Mouse (Mus musculus) G1E (cell line): Measurements from ENCODE around the gene Col4a6. TPM values are rescaled to one million over a fixed set of nuclear protein-coding genes. Genes with fewer than 3 reads are reported as not detected.

Experiments used
- ATAC-seq: 2 replicates; pipeline ENCODE4 v1.8.0; 2016; ENCODE audit warnings: mild to moderate bottlenecking; ENCODE audit not compliant: insufficient number of reproducible peaks, poor library complexity, low FRiP score, severe bottlenecking; ENCODE audit errors: extremely low read depth
- DNase-seq: peaks from one replicate; pipeline ENCODE4 v3.0.0; 2012; ENCODE audit warnings: low spot score
- H3K27me3 ChIP-seq: 2 replicates; pipeline ENCODE4 v1.6.1; 2012; ENCODE audit warnings: mild to moderate bottlenecking, low read length, inconsistent platforms; ENCODE audit not compliant: insufficient read depth
- H3K36me3 ChIP-seq: replicated peaks from 2 replicates; pipeline ENCODE3; 2012; ENCODE audit warnings: mild to moderate bottlenecking, inconsistent platforms
- H3K4me1 ChIP-seq: 2 replicates; pipeline ENCODE4 v1.6.1; 2012; ENCODE audit warnings: low read depth, low read length, inconsistent platforms, mixed read lengths; ENCODE audit not compliant: insufficient read depth
- H3K4me3 ChIP-seq: 2 replicates; pipeline ENCODE4 v1.5.1; 2012; ENCODE audit warnings: low read depth, mild to moderate bottlenecking, inconsistent platforms, low read length, moderate library complexity, mixed read lengths
- H3K9me3 ChIP-seq: replicated peaks from 2 replicates; pipeline ENCODE4 v1.6.1; 2012; ENCODE audit warnings: inconsistent platforms
- CTCF ChIP-seq: IDR thresholded peaks from 2 replicates; pipeline ENCODE4 v1.5.1; 2012; ENCODE audit warnings: low read depth, low read length, inconsistent platforms, mixed read lengths
- GATA1 ChIP-seq: IDR thresholded peaks from 2 replicates; pipeline ENCODE4 v1.6.1; 2012; ENCODE audit warnings: borderline replicate concordance, low read length, inconsistent platforms, mixed read lengths
- GATA2 ChIP-seq: IDR thresholded peaks from 2 replicates; pipeline ENCODE4 v1.6.1; 2012; ENCODE audit warnings: low read depth, low read length, inconsistent platforms, borderline replicate concordance
- POLR2AphosphoS5 ChIP-seq: IDR thresholded peaks from 2 replicates; pipeline ENCODE4 v1.6.1; 2012; ENCODE audit warnings: low read depth, low read length, inconsistent platforms; ENCODE audit not compliant: insufficient replicate concordance
- TAL1 ChIP-seq: conservative IDR thresholded peaks from 2 replicates; pipeline ENCODE4 v1.6.1; 2012; ENCODE audit warnings: low read depth, low read length, inconsistent platforms, mixed read lengths
- polyA plus RNA-seq: library from polyadenylated mRNA; stranded (reverse); fragments of >175 nt; gene quantifications from 2 replicates; pipeline ENCODE4 v1.2.3, GENCODE M21; 2012
- total RNA-seq, 2 experiments: library from RNA; stranded (forward) in 1 of 2; stranded (reverse) in 1 of 2; fragments of 200-1000 nt in 1 of 2; fragments of >200 nt in 1 of 2; fragmentation: Nextera tagmentation in 1 of 2; gene quantifications; 2 replicates each; pipeline ENCODE4 v1.2.3; 2014 to 2017

The Col4a6 gene
- total and polyA plus RNA-seq, 3 experiments, result not detected

- TF ChIP-seq TAL1, result no peak
- H3K36me3 ChIP-seq, result no peaks in the 10 kb centered on the region
- no peaks in the 10 kb centered on the region for H3K4me1 ChIP-seq
- H3K27me3 ChIP-seq, result no peaks in the 10 kb centered on the region
- DNase-seq (no peak), ATAC-seq (no peak)
- H3K4me3 ChIP-seq, result no peak overlapping the region
- H3K9me3 ChIP-seq, result no peaks in the 10 kb centered on the region
Measured at GRCm38 (mm10) chrX:141292702-141293462, 181.0 kb downstream of the Col4a6 start.

GRCm38 (mm10) chrX:141276397-141276796, 197.5 kb downstream of the Col4a6 start:
- H3K27me3 ChIP-seq, result no peaks in the 10 kb centered on the region
- H3K36me3 ChIP-seq, result no peaks in the 10 kb centered on the region
- no peak for TF ChIP-seq GATA1
- no peak for TF ChIP-seq POLR2AphosphoS5
- no peak for TF ChIP-seq CTCF
- TF ChIP-seq GATA2, result no peak
- no peak for TF ChIP-seq TAL1
- peak; percentile 54; the same call in 1 of the 2 replicates for ATAC-seq
- DNase-seq, result no peak
- H3K9me3 ChIP-seq, result no peaks in the 10 kb centered on the region
- no peaks in the 10 kb centered on the region for H3K4me1 ChIP-seq
- H3K4me3 ChIP-seq, result no peak overlapping the region

DNA sequence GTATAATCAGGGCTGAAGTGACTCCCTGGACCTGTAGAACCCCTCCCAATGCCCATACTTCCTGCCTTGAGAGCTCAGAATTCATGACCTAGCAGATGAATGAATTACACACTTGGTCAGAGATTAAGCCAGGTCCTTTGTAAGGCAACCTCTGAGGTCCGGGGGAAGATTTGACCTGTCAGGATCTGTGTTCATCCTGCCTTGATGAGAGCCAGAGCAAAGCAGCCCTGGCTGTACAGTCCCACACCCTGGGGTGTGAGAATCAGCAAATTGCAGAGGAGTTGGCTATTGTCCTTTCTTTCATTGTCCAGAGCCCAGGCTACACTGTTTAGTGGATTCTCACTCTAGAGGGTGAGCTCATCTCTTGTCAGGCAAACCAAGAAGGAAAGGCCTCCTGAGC, 207.9 kb downstream of the Col4a6 start:
- no peak for ATAC-seq
- H3K4me3 ChIP-seq, result no peak overlapping the region
- DNase-seq, result no peak
- no peaks in the 10 kb centered on the region for H3K4me1 ChIP-seq
- H3K27me3 ChIP-seq, result no peaks in the 10 kb centered on the region
- no peaks in the 10 kb centered on the region for H3K9me3 ChIP-seq
- TF ChIP-seq GATA1, result no peak
- no peak for TF ChIP-seq POLR2AphosphoS5
- no peak for TF ChIP-seq GATA2
- no peak for TF ChIP-seq TAL1
- TF ChIP-seq CTCF, result no peak
- no peaks in the 10 kb centered on the region for H3K36me3 ChIP-seq

DNA sequence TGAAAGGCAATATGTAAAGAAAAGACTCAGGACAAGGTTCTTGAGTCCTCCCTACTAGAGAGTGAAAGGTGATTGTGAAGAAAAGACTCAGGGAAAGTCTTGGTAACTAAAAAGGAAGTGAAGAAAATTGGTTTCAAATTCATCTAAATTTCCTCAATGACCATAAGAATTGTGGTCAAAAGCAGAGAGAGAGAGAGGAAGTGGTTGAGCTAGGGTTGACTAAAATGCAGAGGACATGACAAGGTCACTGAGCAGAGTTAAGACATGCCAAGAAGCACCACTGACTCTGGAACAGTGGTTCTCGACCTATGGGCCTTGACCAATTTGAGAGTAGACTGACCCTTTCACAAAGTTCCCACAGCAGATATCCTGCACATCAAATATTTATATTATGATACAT, 224.2 kb downstream of the Col4a6 start:
- H3K9me3 ChIP-seq, result no peaks in the 10 kb centered on the region
- no peaks in the 10 kb centered on the region for H3K27me3 ChIP-seq
- ATAC-seq, result no peak
- TF ChIP-seq POLR2AphosphoS5 (no peak), CTCF (no peak), GATA2 (no peak), TAL1 (no peak), GATA1 (no peak)
- no peaks in the 10 kb centered on the region for H3K36me3 ChIP-seq
- no peak for DNase-seq
- no peak overlapping the region for H3K4me3 ChIP-seq
- no peaks in the 10 kb centered on the region for H3K4me1 ChIP-seq

DNA sequence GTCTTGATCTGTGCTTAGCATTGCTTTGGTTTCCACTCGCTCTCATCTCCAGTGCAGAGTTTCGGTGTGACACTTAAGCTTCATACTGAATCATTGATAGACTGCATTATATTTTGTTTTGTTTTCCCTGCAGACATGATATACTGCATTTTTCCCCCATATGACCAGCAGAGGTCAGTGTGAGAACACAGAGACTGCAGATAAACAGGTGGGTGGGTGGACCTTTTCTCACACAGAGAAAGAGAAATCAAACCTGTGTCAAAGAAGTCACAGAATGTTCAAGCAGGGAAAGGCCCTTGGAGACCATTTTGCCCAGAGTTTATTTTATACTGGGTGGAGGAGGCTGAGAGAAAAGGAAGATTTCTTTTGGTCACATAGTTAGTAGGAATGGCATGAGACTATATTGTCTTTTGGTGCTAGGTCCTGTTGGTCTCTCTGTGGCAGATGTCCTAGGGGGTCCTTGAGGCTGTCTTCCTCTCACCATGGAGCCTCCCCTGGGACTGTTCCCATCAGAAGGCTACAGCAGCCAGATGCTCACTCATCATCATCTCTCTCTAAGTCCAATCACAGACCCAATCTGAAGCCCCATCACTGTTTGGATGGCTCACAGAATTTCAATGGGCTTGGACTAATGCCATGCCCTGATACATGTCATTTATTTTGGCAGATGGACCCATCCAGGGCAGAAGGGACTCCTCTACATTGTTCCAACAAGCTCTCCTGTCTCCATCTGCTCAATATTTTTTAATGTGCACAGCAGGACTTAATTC, 237.1 kb downstream of the Col4a6 start:
- H3K4me3 ChIP-seq, result no peak overlapping the region
- no peak for DNase-seq

DNA sequence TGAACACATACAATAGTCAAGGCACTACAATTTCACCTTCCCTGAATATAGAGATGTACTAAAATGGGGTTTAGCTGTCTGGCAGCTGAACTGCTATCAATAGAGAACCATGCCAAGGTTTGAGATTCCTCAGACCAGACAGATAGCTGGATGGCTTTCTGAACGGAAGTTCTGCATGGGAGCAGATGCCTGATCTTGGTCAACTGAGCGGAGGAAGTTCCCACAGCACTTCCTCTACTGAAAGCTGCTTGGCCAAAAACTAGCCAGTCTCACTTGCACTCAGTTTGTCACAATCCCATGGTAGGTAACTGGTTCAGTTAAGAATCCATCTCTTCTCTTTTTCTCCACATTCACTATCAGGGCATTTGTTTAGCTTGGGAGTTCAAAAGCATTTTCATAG, 245.7 kb downstream of the Col4a6 start:
- H3K27me3 ChIP-seq, result no peaks in the 10 kb centered on the region
- TF ChIP-seq POLR2AphosphoS5 (no peak), CTCF (no peak), TAL1 (no peak), GATA2 (no peak), GATA1 (no peak)
- H3K4me1 ChIP-seq, result no peaks in the 10 kb centered on the region
- no peaks in the 10 kb centered on the region for H3K9me3 ChIP-seq
- H3K4me3 ChIP-seq, result no peak overlapping the region
- H3K36me3 ChIP-seq, result no peaks in the 10 kb centered on the region
- no peak for ATAC-seq
- no peak for DNase-seq

More for the DNA sequence above, 237.1 kb downstream of the Col4a6 start:
- H3K36me3 ChIP-seq, result no peaks in the 10 kb centered on the region
- TF ChIP-seq POLR2AphosphoS5 (no peak), CTCF (no peak), GATA2 (no peak), TAL1 (no peak), GATA1 (no peak)
- no peaks in the 10 kb centered on the region for H3K27me3 ChIP-seq
- H3K9me3 ChIP-seq, result no peaks in the 10 kb centered on the region
- no peak for ATAC-seq
- no peaks in the 10 kb centered on the region for H3K4me1 ChIP-seq
